Mouse (Mus musculus) frontal cortex, postnatal 25 days (tissue): ENCODE measurements around the gene Ugp2.

Source experiments
- DNase-seq, 2 experiments: peaks; one replicate each; pipeline ENCODE4 v3.0.0; 2022; ENCODE audit warnings: low spot score in 2 of 2

Ugp2 gene

GRCm38 (mm10) chr11:21371122-21371806 is at the start of gene Ugp2:
Gene Ugp2 (minus strand): TSS chr11:21371201.
- DNase-seq = peak; percentile 96 to 98

- DNase-seq = no peak
These were observed 43.9 kb upstream of the Ugp2 start for GRCm38 (mm10) chr11:21414911-21415381.

- no peak for DNase-seq
These were observed 35.7 kb upstream of the Ugp2 start for GRCm38 (mm10) chr11:21406668-21407067.

- DNase-seq = no peak
These were observed 35.1 kb upstream of the Ugp2 start for GRCm38 (mm10) chr11:21406141-21406540.

- DNase-seq = no peak
These were observed 32.9 kb upstream of the Ugp2 start for GRCm38 (mm10) chr11:21403877-21404276.

- no peak for DNase-seq
These were observed 31.7 kb upstream of the Ugp2 start for GRCm38 (mm10) chr11:21402481-21403254.

GRCm38 (mm10) chr11:21401248-21401647 is 30.2 kb upstream of the Ugp2 start:
- no peak for DNase-seq

- no peak for DNase-seq
These were observed 28.2 kb upstream of the Ugp2 start for GRCm38 (mm10) chr11:21399186-21399681.

GRCm38 (mm10) chr11:21398464-21398863 is 27.5 kb upstream of the Ugp2 start:
- no peak for DNase-seq

GRCm38 (mm10) chr11:21386790-21387189 is 15.8 kb upstream of the Ugp2 start:
- DNase-seq = no peak

GRCm38 (mm10) chr11:21374096-21374495 is 3.1 kb upstream of the Ugp2 start:
- DNase-seq = no peak

GRCm38 (mm10) chr11:21370399-21371121 is 441 bp downstream of the Ugp2 start:
- DNase-seq = peak; percentile 29 to 59

GRCm38 (mm10) chr11:21369248-21370016 is 1.6 kb downstream of the Ugp2 start:
- no peak for DNase-seq

GRCm38 (mm10) chr11:21368466-21368865 is 2.5 kb downstream of the Ugp2 start:
- DNase-seq = no peak

- DNase-seq = no peak
These were observed 7.7 kb downstream of the Ugp2 start for GRCm38 (mm10) chr11:21363144-21363940.

GRCm38 (mm10) chr11:21351296-21351695 is 19.7 kb downstream of the Ugp2 start:
- DNase-seq = no peak

- no peak for DNase-seq
These were observed 22.1 kb downstream of the Ugp2 start for GRCm38 (mm10) chr11:21348890-21349289.

- DNase-seq = no peak
These were observed 25.0 kb downstream of the Ugp2 start for GRCm38 (mm10) chr11:21346020-21346419.

GRCm38 (mm10) chr11:21343490-21343889 is 27.5 kb downstream of the Ugp2 start:
- DNase-seq = no peak

- DNase-seq = no peak
These were observed 31.9 kb downstream of the Ugp2 start for GRCm38 (mm10) chr11:21339088-21339487.

- no peak for DNase-seq
These were observed 33.1 kb downstream of the Ugp2 start for GRCm38 (mm10) chr11:21337855-21338254.
